Mouse (Mus musculus): Measurements from ENCODE around the gene Tmem121b.

GRCm38 (mm10) chr6:120505531-120505930 is 11.9 kb upstream of the Tmem121b start:
- TF ChIP-seq GATA1 (IDR thresholded peaks at IDR 0.05; ENCODE audit: low read length) (no peak), TAL1 (IDR thresholded peaks at IDR 0.05; ENCODE audit: low read length) (no peak)
